Mouse (Mus musculus) CH12F3 (cell line): ENCODE data around the gene Akt1s1.
"Not testable (repeated sequence)": the region's sequence is repeated elsewhere in the genome, so short reads cannot be mapped to it uniquely, and the experiment has no call there.

Experiments used
- in situ Hi-C: fragments of 300-500 bp; cut with MboI; formaldehyde crosslinking; loops from 2 replicates; pipeline ENCODE4 v1.14.3; 2020; ENCODE audit warnings: low sequenced_read_pairs

Akt1s1 gene

DNA sequence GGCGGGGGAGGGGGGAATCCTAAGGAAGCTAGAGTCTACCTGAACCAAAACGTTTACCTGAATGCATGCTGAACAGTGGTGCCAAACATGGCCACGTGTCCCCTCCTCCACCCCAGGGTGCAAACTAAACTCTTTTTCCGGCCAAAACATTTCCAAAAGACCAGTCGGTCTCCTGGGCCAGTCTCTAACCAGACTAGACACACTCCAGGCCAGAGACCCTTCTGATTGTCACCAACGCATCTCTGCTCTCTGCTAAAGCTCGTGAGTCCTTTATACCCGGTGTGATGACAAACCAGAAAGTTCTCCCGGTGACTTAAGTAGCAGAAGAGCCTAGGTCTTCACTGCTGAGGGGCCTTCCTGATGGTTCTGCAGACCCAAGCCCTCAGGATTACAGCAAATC, 19.0 kb downstream of the Akt1s1 start:
- in situ Hi-C loops: no loop called here

DNA sequence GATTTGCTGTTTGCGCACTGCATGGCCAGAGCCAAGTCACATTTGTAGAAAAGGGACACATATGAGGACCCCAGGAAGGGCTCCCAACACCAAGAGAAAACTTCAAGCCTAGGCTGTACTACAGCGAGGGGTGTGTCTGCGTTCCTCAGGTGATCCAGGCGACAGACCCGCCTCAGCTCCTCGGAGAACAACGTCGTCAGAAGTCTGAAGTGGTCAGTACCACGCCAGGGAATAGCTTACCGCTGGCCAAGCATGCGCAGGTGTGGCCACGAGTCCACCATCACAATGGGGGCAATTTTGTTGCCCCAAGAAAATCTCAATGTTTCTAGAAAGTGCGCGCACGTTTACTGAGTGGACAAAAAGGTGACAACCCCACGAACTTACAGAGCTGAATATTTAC, 19.7 kb downstream of the Akt1s1 start:
- in situ Hi-C loops: no loop called here

DNA sequence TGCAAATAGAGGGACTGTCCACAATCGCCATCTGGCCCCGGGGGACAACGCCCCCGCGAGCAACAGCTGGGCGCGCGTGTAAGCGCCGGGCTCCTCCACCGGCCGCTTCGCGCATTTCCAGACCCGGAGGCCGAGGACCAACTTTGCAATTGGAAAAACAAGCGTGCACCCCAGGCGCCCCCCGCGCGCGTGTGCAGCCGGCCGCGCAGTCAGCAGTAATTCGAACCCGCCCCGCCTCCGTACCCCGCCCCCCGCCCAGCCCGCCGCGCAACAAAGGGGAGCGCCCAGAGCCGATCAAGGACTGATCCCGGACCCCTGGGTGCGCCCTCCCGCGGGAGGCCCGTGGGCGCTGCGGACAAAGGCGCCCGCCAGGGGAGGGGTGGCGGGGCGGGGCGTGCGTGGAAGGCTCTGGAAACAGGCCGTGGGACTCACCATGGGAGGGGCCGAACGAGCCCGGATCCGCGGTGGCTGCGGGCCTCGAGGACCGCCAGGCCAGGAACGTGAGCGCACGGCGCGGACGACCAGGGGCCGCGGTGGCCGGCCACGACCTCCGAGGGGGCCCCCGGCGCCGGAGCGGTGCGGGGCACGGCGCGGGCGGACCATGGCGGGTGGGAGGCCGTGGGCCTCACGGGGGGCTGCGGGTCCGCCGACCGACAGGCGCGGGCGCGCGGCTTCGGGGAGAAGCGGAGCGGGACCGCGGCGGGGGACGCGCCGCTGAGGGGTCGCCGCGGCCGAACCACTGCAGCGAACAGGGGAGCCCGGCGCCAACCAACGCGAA, 20.3 kb downstream of the Akt1s1 start:
- in situ Hi-C loops: no loop called here

DNA sequence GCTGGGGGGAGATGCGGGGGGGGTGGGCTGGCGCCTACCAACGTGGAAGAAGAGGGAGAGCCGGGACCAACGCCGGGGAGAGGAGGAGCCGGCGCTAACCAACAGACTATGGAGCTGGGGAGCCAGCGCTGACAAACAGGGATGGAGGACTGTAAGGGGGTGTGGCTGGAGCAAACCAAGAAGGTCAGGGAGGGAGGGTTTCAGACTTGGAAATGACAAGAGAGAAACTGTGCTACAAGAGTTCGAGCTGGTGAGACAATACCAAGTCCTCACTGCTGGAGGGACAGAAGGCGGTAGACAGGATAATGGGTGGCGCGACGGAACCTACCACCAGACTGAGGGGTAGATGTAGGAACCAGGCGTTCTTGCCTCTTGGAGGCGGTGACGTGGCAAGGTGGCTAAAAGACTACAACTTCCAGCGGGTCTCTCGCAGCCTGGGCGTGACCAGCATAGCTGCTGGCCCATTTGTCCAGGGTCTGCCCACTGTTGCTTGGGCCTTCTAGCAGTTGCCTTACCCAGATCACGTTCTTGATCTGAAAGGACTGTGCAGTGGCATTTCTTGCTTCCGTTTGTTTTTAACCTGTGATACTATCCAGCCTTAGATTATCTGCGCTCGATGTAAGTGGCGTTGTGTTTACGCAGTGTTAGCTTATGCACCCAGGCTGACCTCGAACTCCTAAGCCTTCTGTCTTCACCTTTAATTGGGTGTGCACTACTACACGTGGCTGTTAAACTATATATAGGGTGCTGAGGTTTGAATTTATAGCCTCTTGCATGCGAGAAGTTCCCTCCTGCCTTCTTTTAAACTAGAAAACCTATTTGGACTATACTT, 21.1 kb downstream of the Akt1s1 start, which contains the start of gene Ptov1:
Gene Ptov1, minus strand, starts transcription at position 92 of the 832 bp plus-strand sequence.
- in situ Hi-C loops: no loop called here

DNA sequence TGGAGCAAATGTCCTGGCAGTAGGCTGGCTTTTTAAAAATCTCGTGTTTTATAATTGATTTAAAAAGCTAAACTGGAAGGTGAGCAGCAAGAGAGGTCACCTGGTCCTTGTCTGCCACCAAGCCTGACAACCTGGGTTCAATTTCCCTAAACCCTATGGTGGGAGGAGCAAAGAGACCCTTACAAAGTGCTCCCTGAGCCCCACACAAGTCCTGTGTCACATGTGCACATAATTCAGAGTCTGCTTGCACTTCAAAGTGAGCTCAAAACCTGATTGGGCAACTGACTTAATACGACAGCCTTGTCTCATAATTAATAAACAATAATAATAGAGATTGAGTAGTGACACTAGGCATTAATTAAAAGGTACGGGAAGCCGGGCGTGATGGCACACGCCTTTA, 21.8 kb downstream of the Akt1s1 start:
- in situ Hi-C loops: no loop called here

DNA sequence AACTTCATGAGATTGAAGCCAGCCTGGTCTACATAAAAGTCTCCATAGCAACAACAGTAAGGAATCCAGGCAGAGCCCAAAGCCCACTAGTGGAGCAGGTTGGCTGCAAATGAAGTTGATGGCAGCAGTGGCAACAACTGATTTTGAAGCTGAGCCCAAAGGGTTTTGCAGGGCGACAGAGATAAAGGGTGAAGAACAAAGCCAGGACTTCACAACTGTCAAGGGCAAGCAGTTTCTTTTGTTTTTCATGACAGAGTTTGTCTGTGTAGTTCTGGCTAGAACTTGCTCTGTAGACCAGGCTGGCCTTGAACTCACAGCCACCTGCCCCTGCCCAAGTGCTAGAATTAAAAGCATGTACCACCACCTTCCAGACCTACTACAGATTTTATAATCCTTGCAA, 22.4 kb downstream of the Akt1s1 start:
- in situ Hi-C loops: no loop called here

DNA sequence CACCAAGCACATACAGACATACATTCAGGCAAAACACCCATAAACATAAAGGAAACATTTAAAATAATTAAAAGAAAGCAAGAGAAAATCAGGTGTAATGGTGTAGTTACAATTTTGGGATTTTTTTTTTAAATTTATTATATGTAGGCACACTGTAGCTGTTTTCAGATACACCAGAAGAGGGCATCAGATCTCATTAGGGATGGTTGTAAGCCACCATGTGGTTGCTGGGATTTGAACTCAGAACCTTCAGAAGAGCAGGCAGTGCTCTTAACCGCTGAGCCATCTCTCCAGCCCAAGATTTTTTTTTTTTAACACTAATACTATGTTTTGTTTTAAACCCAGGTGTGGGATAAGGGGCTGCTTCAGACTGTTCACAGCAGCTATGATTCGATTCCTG, 23.0 kb downstream of the Akt1s1 start:
- in situ Hi-C loops: not testable (repeated sequence)

DNA sequence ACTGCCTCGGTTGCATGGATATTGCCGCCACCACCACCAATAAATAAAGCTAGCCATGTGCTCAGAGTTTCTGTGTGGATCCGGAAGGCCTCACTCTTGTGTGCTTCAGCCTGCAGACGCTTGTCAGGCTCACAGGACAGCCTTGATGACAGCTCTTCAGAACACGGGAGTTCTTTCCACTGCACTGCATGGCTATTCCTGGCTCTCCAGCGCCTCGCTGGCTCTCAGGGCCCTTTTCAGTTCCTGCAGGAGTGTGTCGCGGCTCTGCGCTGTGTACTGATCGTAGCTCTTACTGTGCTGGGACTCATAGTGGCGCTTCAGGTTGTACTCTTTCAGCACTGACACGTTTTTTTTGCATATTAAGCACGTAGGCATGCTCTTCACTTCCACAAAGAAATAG, 29.0 kb downstream of the Akt1s1 start:
- in situ Hi-C loops: no loop called here

DNA sequence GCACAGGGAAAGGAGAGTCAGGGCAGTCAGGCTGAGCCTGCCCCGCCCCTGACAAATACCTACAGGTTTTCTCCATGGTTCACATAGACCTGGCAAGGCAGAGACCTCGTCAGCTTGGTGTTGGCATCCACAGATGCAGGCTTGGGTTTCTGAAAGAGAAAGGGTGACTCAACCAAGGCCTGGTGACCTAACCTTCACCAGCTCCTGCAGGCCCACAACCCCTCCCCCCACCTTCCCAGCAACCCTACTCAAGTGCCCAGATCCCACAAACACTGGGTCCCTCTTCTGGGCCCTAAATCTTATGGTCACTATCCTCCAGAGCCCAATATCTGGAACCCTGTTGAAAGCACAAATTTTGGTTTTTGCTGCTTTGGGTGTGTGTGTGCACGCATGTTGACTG, 34.2 kb downstream of the Akt1s1 start:
- in situ Hi-C loops: no loop called here

DNA sequence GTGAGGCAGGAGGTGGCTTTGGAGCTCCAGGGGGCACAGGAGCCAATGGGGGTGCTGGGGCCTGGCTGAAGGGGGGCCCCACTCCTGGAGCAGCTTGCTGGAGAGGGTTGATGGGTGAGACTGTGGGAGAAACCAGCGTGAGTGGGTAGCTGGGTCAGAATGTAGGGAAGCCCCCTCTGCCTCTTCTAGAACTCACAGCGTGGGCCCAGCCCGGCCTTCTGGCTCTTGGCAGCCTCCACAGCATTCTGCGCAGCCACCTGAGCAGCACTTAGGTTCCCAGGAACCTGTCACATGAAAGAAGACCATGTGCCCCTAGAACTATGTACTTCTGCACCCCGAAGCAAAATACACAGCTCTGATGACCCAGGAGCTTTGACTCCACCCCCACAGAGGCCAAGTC, 35.8 kb downstream of the Akt1s1 start:
- in situ Hi-C loops: no loop called here

DNA sequence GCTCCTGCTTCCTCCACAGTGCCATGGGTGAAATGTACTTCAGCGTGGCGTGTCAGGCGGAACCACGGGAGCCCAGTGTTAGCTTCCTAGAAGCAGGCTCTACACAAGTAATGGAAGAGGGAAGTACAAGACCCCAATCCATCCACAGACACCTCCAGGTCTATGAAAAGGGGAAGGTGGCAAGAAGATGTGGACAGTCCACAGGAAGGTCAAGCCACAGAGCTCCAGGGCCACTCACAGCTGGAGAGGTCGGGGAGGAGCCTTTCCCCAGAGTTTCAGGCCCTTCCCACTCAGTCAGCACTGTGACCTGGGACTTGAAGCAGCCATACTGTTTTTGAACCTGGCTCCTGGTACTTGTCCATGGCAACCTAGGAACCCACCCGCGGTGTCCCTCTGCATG, 38.2 kb downstream of the Akt1s1 start:
- in situ Hi-C loops: no loop called here

DNA sequence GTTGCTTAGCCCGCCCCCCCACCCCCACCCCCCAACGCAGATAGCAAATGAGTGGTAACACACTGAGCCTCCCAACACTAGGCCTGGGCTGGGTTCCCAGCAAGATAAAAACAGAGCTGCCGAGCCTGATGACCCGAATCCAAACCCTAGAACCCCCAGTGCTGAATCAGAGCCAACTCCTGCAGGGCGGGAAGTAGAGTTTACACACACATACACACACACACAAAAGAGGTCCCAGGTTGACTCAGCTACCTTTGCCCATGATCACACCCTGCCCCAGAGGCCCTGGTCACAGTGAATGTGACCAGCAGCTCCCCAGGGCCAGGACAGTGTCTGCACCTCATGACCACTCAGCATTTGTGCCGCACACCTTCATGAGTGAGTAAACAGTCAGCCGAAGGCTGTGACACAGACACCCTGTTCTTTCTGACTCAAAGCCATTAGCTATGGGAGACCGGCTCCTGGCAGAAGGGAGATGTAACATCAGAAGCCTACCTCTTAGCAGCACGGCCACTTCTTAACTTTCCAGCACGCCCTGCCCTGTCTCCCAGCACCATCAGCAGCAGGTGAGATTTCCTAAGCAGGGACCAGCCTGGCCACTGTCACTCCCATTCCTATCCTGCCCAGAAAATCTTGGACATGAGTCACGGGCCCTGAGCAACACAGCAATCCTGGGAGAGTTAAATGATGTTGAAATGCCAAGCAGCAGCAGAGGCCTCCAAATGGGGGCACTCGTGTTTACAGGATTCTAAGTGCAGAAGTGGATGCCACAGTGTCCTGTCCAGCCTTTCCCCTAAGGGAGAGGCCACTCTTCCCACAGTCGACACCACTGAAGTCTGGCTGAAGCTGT, 39.7 kb downstream of the Akt1s1 start:
- in situ Hi-C loops: no loop called here

DNA sequence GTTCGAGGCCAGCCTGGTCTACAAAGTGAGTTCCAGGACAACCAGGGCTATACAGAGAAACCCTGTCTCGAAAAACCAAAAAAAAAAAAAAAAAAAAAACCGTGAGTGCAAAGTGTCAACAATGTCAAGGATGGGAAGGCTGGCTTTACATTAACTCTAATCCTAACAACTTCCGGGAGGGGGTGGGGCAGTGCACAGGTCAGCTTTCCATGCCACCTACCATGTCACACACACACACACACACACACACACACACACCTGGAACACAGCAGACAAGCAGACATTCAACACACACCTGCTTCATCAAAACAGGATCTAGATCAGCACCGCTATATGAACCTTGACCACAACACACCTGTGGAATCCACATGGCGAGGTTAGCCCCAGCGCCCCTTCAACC, 41.4 kb downstream of the Akt1s1 start:
- in situ Hi-C loops: no loop called here

DNA sequence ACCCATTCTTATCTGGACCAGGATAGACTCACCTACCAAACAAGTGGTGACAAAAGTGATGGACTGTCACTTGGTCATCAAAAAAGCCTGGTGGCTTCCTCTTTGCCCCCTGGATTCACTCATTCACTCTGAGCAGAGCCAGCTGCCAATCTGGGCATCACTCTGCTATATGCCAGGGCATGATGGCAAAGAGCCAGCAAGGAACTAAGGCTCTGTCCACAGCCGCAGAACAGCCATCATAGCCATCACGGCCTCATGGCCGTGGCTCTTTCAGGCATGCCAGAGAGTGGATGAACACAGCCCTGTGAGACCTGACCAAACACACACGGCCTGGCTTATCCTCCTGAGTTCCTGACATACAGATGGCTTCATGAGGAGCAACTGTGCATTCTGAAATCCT, 41.9 kb downstream of the Akt1s1 start:
- in situ Hi-C loops: no loop called here

DNA sequence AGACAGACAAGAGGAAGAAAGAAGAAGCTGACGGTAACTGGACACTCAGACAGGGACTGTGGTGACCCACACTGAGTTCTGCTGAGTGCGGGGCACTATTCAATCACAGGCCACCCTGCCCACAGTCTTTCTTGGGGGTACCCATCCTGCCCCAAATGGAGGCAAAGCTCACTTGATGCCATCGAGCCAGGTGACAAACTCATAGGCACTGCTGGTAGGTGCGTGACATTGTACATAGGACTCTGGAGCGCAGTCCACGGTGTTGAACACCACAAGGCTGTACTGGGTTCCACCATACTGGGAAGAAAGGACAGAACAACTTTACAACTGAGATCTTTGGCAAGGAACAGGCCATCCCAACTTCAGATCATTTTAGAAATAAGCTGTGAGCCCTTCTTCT, 42.8 kb downstream of the Akt1s1 start:
- in situ Hi-C loops: no loop called here

DNA sequence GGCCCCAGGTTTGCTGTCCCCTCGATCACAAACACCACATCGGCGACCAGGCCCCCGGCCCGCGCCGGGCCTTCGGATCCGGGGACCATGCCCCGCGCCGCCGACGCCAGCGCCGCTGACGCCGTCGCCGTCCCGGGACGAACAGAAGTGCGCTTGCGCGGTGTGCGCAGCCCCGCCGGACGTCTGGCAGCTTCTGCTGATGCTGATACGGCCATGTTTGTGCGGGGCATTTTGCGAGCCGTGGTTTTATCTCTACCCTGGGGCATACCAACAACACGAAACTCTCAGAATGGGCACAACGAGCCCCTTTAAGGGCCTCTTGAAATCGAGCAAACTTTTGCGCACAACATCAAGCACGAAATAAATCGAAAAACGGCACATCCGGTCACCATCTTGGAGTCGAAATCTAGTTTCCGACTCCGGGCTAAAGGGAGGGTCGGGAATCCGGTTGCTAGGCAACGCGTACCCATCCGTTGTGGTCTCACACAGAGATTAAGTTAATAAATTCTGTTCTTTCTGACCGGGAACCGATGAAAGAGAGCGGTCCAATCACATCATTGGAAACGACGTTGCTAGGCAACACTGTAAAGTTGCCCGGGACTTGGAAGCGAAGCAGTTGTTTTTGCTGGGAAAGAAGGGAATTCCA, 43.6 kb downstream of the Akt1s1 start, which contains the start of gene Med25:
Gene Med25, minus strand, starts transcription at position 437 of the 646 bp plus-strand sequence.
- in situ Hi-C loops: no loop called here

DNA sequence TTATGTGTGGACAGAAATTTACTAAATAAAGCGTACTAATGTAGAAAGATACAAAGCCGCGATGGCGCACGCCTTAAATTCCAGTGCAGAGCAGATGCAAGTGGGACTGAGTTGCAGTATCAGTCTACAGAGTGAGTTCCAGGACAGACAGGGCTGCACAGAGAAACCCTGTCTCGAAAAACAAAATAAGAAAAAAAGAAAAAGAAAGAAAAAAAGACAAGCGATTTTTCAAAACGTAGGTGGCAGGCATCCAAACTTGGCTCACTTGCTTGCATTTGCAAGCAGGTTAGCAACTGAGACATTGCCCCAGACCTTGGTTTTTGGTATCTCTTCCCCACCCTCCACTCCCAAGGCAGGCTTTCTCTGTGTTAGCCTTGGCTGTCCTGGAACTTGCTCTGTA, 44.4 kb downstream of the Akt1s1 start:
- in situ Hi-C loops: no loop called here

DNA sequence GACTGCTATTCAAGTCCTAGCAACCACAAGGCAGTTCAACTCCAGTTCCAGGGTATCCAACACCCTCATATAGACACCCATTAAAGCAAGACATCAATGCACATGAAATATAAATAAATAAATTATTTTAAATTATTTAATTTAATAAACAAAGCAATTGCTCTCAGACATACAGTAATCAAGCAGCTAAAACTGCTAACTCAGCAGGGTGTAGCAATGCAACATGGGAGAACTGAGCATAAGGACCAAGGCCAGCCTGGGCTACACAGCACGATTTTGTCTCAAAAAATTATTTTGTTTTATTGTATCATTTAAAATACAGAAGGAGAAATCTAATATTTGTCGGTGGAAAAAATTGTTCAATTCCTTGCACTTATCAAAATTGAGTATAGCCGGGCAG, 45.4 kb downstream of the Akt1s1 start:
- in situ Hi-C loops: no loop called here

DNA sequence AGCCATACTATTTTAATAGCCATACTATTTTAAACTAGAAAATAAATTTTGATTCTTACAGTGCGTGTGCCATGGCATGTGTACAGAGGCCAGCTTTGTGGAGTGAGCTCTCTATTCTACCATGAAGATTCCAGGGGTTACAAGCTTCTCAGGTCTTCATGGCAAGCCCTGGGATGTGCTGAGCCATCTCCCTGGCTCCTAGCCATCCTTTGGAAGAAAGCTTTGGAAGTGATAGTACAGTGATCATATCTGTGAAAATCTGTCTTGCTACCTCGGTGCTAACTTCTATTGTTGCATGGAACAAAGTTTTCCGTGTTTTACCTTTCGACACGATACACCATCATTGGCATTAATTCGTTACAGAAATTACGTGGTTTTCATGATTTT, 46.4 kb downstream of the Akt1s1 start:
- in situ Hi-C loops: no loop called here

DNA sequence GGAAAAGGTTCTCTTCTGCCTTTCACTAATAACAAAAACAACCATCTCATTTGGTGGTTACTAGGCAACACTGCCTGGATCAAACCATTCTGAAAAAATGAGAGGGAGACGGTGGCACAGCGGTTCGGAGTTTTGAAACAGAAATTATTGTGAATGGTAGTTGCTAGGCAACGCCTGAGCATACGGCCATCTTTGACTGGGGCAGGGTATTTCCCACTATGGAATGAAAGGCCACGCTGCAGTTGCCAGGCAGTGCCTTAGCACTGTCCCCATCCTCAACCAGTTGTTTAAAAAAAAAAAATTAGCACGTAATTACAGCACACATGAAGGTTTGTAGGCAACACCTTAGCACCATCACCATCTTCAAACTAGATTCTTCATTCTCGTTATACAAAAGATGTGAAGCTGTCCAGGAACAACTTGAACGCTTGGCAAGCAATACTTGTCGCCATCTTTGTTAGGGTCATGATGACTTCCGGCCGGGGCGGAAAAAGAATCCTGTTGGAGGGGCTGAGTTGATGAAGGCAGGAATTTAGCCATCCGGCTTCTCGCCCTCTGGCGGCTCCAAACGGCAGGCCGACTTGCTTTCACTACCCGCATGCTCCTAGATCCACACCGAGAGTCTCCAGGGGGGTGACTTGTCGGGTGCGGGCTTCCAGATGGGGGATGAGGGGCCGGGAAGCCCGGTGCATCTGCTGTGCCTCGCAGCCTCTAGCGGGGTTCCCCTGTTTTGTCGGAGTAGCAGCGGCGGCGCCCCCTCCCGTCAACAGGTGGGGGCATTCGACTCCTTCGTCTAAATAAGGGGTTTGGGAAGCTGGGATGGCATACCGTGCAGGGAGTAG, 47.0 kb downstream of the Akt1s1 start, which contains the start of gene Fuz:
Gene Fuz, plus strand, starts transcription at position 487 of the 842 bp plus-strand sequence.
- in situ Hi-C loops: no loop called here
